17 mouse cellular contexts compared by ENCODE assay signal in the genomic region with DNA sequence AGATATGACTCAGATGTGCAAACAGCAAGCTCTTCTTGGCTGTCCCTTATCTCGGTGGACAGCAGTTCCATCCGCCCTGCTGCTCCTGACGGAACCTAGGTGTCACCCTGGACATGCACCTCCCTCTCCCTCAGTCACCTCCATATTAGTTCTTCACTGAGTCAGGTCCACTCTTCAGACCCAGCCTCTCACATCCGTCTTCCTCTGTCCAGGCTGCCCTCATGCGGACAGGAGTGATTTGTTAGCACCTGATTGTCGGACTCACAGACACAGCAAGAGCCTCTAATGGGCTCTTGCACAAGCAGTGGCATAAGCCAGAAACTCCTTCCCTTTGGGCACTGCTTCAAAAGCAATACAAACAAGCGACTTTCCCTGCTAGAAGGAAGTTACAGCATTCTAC. TPM values are rescaled to one million over a fixed set of nuclear protein-coding genes. Genes with fewer than 3 reads are reported as not detected.
DNase-seq lines count a peak whose midpoint lies in the region; ATAC-seq and TF ChIP-seq lines count a peak whose summit lies in the region.
"Had no signal": no experiment of that assay in that cellular context is flagged by ENCODE, and none has a peak within 500 bp of the region (broad histone marks: within the 10 kb centered on the region; RNA-seq: fewer than 3 reads in every experiment).

No protein-coding gene starts in this region.

- H3K4me3 ChIP-seq in heart, adult 2 months: no peak overlapping the region
- no peak overlapping the region for H3K4me3 ChIP-seq in liver, embryonic 16.5 days (ENCODE audit: low read depth, low read length)
- no peak overlapping the region for H3K4me3 ChIP-seq in kidney, embryonic 15.5 days (replicated peaks)
- H3K4me3 ChIP-seq: forebrain, embryonic 15.5 days; midbrain, embryonic 13.5 days had no signal

- H3K27me3 ChIP-seq in heart, adult 2 months (ENCODE audit: control insufficient read depth, insufficient read depth, low read length): no peaks in the 10 kb centered on the region
- no peaks in the 10 kb centered on the region for H3K27me3 ChIP-seq in liver, embryonic 16.5 days (ENCODE audit: control insufficient read depth, insufficient read depth, low read depth, low read length)
- H3K27me3 ChIP-seq in kidney, embryonic 15.5 days: no peaks in the 10 kb centered on the region
- H3K27me3 ChIP-seq: forebrain, embryonic 15.5 days; midbrain, embryonic 13.5 days had no signal

- H3K27ac ChIP-seq in heart, adult 2 months: no peak overlapping the region
- H3K27ac ChIP-seq in liver, embryonic 16.5 days (ENCODE audit: low read length): no peak overlapping the region
- no peak overlapping the region for H3K27ac ChIP-seq in kidney, embryonic 15.5 days
- H3K27ac ChIP-seq: forebrain, embryonic 15.5 days; midbrain, embryonic 13.5 days had no signal

- no peaks in the 10 kb centered on the region; the same call in 1 of the 2 replicates for H3K79me2 ChIP-seq in heart, adult 2 months (replicated peaks; ENCODE audit: control insufficient read depth, insufficient read depth, low read length)

- 0 out of 2 replicates have a peak, but pooled peaks have one; percentile 16 for TF ChIP-seq EP300 in heart, adult 2 months (IDR thresholded peaks at IDR 0.05; ENCODE audit: insufficient read depth, low read depth, low read length)

- H3K9ac ChIP-seq in heart, adult 2 months (ENCODE audit: low read depth, low read length): no peak overlapping the region
- no peak overlapping the region for H3K9ac ChIP-seq in liver, embryonic 16.5 days (ENCODE audit: low read depth, low read length)
- H3K9ac ChIP-seq in kidney, embryonic 15.5 days: no peak overlapping the region
- H3K9ac ChIP-seq: forebrain, embryonic 15.5 days; midbrain, embryonic 13.5 days had no signal

- intact Hi-C loops in heart, adult 2 months (cut with DNase I): no loop called here
- intact Hi-C loops in heart, postnatal 14 days (cut with DNase I): no loop called here

- peak; percentile 25; the same call in 1 of the 2 replicates for ATAC-seq in liver, embryonic 16.5 days (ENCODE audit: low read depth)
- ATAC-seq in kidney, embryonic 15.5 days (replicated peaks; ENCODE audit: low FRiP score): no peak
- ATAC-seq: forebrain, embryonic 15.5 days; midbrain, embryonic 13.5 days had no signal

- H3K4me1 ChIP-seq in heart, adult 2 months (ENCODE audit: control insufficient read depth, insufficient read depth, low read length): no peaks in the 10 kb centered on the region
- H3K4me1 ChIP-seq in liver, embryonic 16.5 days (ENCODE audit: control insufficient read depth, low read depth, low read length): no peaks in the 10 kb centered on the region; the same call in none of the 2 replicates
- H3K4me1 ChIP-seq in kidney, embryonic 15.5 days: peaks cover 18% of the 10 kb centered on the region
- H3K4me1 ChIP-seq: forebrain, embryonic 15.5 days; midbrain, embryonic 13.5 days had no signal

- H3K9me3 ChIP-seq in liver, embryonic 16.5 days (replicated peaks; ENCODE audit: control insufficient read depth, low read length): no peaks in the 10 kb centered on the region
- no peaks in the 10 kb centered on the region for H3K9me3 ChIP-seq in kidney, embryonic 15.5 days (replicated peaks)
- H3K9me3 ChIP-seq: forebrain, embryonic 15.5 days; midbrain, embryonic 13.5 days had no signal

- WGBS in heart, adult 2 months: 58% methylated on average over 7 of the region's 7 CpGs
- 46% methylated on average over 7 of the region's 7 CpGs for WGBS in liver, embryonic 16.5 days (ENCODE audit: insufficient replicate concordance)
- 69% methylated on average over 7 of the region's 7 CpGs for WGBS in kidney, embryonic 15.5 days

- no peak for DNase-seq in heart, adult 2 months
- no peak for DNase-seq in heart, postnatal 14 days
- peak; percentile 40 for DNase-seq in fat pad, adult 2 months (ENCODE audit: extremely low read depth, low read depth, low spot score)
- peak; percentile 39 to 65 for DNase-seq in lung, postnatal 4 days
- no peak for DNase-seq in urinary bladder, postnatal 14 days (ENCODE audit: low spot score)
- no peak for DNase-seq in urinary bladder, postnatal 4 days (ENCODE audit: low spot score in 2 of 2)
- DNase-seq: B cell, adult 2 months; cerebellum, adult 2 months; kidney, adult 11 months; right cerebral cortex, adult 18-20 months; spleen, adult 18-20 months; thymus, postnatal 4 days had no signal

- TF ChIP-seq CTCF in heart, adult 2 months (IDR thresholded peaks at IDR 0.05): no peak

- no peaks in the 10 kb centered on the region for H3K36me3 ChIP-seq in heart, adult 2 months (ENCODE audit: control insufficient read depth, insufficient read depth, low read length)
- H3K36me3 ChIP-seq in liver, embryonic 16.5 days (ENCODE audit: control insufficient read depth, insufficient read depth): no peaks in the 10 kb centered on the region
- H3K36me3 ChIP-seq in kidney, embryonic 15.5 days: no peaks in the 10 kb centered on the region
- H3K36me3 ChIP-seq: forebrain, embryonic 15.5 days; midbrain, embryonic 13.5 days had no signal

- no peak overlapping the region for H3K4me2 ChIP-seq in liver, embryonic 16.5 days (ENCODE audit: low read depth, low read length)
- no peak overlapping the region for H3K4me2 ChIP-seq in kidney, embryonic 15.5 days
- H3K4me2 ChIP-seq: forebrain, embryonic 15.5 days; midbrain, embryonic 13.5 days had no signal

- TF ChIP-seq POLR2A in heart, adult 2 months (IDR thresholded peaks at IDR 0.05; ENCODE audit: insufficient read depth, low read depth, low read length): no peak

RNA-seq across cellular contexts. Expression of a gene that starts 35.9 kb away (rescaled TPM):
- total RNA-seq in heart, adult 2 months (2021): not detected
- 0.35 and 1.7 TPM in 2 replicates for polyA plus RNA-seq in heart, adult 2 months (2012; rRNA removed)
- total RNA-seq in heart, postnatal 14 days (2021): not detected
- polyA plus RNA-seq in liver, embryonic 16.5 days (2015; fragmentation: Nextera tagmentation; extraction: Ambion mirVana): 970 and 1,131 TPM in 2 replicates
- polyA plus RNA-seq in kidney, embryonic 15.5 days (2015; fragmentation: Nextera tagmentation; extraction: Ambion mirVana): 3.8 and 7.0 TPM in 2 replicates
- total RNA-seq: common myeloid progenitor, adult 5-6 weeks had no signal
- polyA plus RNA-seq: forebrain, embryonic 15.5 days had no signal

RNA-seq across cellular contexts. Expression of a gene that starts 36.5 kb away (rescaled TPM):
- 10 to 100 TPM; 32.2 to 33.4 TPM for total RNA-seq in heart, adult 2 months (2021)
- polyA plus RNA-seq in heart, adult 2 months (2012; rRNA removed): 11.6 and 14.3 TPM in 2 replicates
- 10 to 100 TPM; 33.5 to 49.2 TPM for total RNA-seq in heart, postnatal 14 days (2021)
- polyA plus RNA-seq in liver, embryonic 16.5 days (2015; fragmentation: Nextera tagmentation; extraction: Ambion mirVana): 2.4 and 3.4 TPM in 2 replicates
- polyA plus RNA-seq in kidney, embryonic 15.5 days (2015; fragmentation: Nextera tagmentation; extraction: Ambion mirVana): 7.4 and 9.4 TPM in 2 replicates

Comparison
In these comparisons a context has a peak if more than half of its experiments do, and no peak if none do; other contexts are left out.
1. DNase-seq: peak in fat pad, adult 2 months (single experiment) and lung, postnatal 4 days (2 of 2); none in heart, adult 2 months (0 of 2), heart, postnatal 14 days (0 of 2), urinary bladder, postnatal 14 days (single experiment) and urinary bladder, postnatal 4 days (0 of 2).
2. RNA of a gene that starts 35.9 kb away (polyA plus RNA-seq): 970 to 1,131 TPM in liver, embryonic 16.5 days; 3.8 to 7.0 TPM in kidney, embryonic 15.5 days and 0.35 to 1.7 TPM in heart, adult 2 months; every median in the first group is over 100 times any median in the second.